Mouse (Mus musculus) G1E (cell line): ENCODE results near the gene Sgtb.

Source experiments
- CTCF ChIP-seq: IDR thresholded peaks from 2 replicates; pipeline ENCODE4 v1.5.1; 2012; ENCODE audit warnings: low read depth, low read length, inconsistent platforms, mixed read lengths
- GATA1 ChIP-seq: IDR thresholded peaks from 2 replicates; pipeline ENCODE4 v1.6.1; 2012; ENCODE audit warnings: borderline replicate concordance, low read length, inconsistent platforms, mixed read lengths
- POLR2AphosphoS5 ChIP-seq: IDR thresholded peaks from 2 replicates; pipeline ENCODE4 v1.6.1; 2012; ENCODE audit warnings: low read depth, low read length, inconsistent platforms; ENCODE audit not compliant: insufficient replicate concordance
- TAL1 ChIP-seq: conservative IDR thresholded peaks from 2 replicates; pipeline ENCODE4 v1.6.1; 2012; ENCODE audit warnings: low read depth, low read length, inconsistent platforms, mixed read lengths

- TF ChIP-seq CTCF (no peak), TAL1 (no peak), POLR2AphosphoS5 (no peak), GATA1 (no peak)
Measured at GRCm38 (mm10) chr13:104097190-104097589, 12.4 kb upstream of the Sgtb start.
